Mouse (Mus musculus): ENCODE data around the gene Wfdc11.
"Not testable (repeated sequence)": the region's sequence is repeated elsewhere in the genome, so short reads cannot be mapped to it uniquely, and the experiment has no call there.

The Wfdc11 gene

DNA sequence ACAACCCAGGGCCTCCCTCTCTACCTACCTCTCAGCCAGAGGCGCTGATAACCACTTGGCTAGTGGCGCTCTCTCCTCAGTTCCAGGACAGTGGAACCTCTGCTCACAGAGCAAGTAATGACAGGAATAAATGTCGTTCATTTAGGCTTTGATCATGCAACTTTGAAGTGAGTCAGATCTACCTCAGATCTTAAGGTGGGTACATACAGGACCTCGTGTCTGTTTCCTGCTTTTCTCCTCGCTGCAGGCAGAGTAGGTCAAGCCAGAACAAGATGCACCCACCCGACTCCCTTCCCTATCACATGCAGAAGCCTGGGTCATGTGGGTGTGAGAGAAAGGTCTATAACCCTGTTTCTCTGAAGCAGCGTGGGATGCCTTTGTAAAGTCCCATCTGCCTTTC lies at the start of gene Wfdc11:
Gene Wfdc11, minus strand, starts transcription at position 101 of the 400 bp plus-strand sequence.
- DNase-seq (ENCODE audit: low read depth) = no peak

- DNase-seq (ENCODE audit: low read depth) = no peak
Measured at GRCm38 (mm10) chr2:164723276-164723675, 49.4 kb upstream of the Wfdc11 start.

- DNase-seq (ENCODE audit: low read depth) = not testable (repeated sequence)
Measured at GRCm38 (mm10) chr2:164716194-164716786, 42.4 kb upstream of the Wfdc11 start.

DNA sequence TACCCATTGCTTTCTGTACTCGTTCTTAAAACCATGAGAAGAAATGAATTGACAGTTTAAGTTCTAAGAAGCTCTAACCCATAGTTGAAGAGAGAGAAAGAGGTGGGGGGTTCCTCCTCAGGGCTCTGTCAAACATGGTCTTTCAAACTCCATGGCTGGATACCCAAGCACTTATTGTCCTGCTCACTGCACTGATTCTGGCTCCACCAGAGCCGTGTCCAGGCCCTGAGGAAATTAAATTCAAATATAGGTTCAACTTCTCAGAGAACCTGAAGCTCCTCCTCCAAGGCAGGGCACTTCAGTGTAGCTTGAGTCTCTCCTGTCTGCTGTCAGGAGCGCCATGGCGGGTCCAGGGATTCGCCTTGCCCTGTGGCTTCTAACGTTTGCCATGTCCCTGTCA lies 41.1 kb upstream of the Wfdc11 start, which contains the start of gene Spint5:
Gene Spint5, plus strand, starts transcription at position 301 of the 400 bp plus-strand sequence.
- DNase-seq (ENCODE audit: low read depth) = no peak

DNA sequence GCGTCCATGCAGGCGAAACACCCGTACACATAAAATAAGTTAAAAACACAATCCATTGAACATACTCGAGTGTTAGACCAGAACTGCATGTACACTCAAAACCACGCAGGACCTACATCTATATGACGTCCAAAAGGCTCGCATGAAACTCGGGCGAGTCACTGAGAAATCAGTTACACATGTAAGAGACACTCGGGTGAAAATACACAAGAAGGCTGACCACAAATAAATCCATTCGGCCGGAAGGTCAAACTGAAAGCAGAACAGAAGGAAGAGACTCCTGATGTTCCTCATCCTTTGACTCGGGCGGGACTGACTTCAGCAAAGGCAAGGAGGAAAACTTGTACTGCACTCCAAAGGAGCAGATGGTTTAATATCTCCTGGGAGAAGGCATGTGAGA lies 32.1 kb upstream of the Wfdc11 start:
- no peak for DNase-seq (ENCODE audit: low read depth)

DNA sequence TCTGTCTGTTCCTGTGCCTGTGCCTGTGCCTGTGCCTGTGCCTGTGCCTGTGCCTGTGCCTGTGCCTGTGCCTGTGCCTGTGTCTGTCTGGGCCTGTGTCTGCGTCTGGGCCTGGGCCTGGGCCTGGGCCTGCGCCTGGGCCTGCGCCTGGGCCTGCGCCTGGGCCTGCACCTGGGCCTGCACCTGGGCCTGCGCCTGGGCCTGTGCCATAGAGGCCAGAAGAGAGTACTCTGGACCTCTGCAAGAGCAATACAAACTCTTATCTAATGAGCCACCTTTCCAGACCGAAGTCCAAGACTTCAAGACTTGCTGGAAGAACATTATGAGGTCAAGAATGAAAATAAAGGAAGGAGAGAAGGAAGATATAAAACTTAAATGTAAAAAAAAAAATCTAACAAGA lies 31.4 kb upstream of the Wfdc11 start:
- DNase-seq (ENCODE audit: low read depth) = no peak

DNA sequence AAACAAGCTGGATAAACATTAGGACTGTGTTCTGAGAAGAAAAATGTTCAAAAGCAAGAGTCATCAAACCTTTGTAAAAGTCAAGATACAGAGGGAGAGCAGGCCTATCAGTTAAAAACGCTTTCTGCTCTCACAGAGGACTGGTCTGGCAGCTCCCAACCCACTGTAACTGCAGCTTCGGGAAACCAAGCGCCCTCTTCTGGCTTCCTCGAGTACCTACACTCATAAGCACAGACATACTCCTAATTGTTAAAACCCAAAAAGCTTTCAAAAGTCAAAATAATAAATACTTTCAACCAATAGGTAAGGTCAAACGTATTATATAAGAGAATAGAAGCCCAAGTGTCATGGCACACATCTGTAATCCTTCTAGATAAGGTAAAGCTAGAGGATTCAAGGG lies 30.3 kb upstream of the Wfdc11 start:
- DNase-seq (ENCODE audit: low read depth) = no peak

- DNase-seq (ENCODE audit: low read depth) = no peak
Measured at GRCm38 (mm10) chr2:164701761-164702160, 27.9 kb upstream of the Wfdc11 start.

- no peak for DNase-seq (ENCODE audit: low read depth)
Measured at GRCm38 (mm10) chr2:164700959-164701358, 27.1 kb upstream of the Wfdc11 start.

DNA sequence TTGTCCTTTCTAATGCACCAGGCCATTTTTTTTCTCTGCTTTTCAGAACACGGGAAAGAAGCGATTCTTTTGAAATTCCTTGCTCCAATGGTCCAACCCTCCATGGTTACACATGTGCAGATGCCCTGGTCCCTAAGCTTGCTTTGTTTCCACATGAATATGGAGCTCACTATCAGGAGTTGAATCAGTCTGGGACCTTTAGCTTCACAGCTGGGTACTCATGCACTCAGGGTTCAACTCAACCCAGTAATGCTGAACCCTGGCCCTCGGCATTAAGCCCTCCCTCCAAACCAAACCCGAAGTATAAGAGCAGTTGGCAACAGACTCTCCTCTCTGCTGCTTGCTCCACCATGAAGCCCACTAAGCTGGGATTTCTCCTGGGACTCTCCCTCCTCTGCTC lies 24.3 kb upstream of the Wfdc11 start, which contains the start of gene Spint4:
Gene Spint4, plus strand, starts transcription at position 301 of the 400 bp plus-strand sequence.
- DNase-seq (ENCODE audit: low read depth) = no peak

GRCm38 (mm10) chr2:164684807-164685206 lies 10.9 kb upstream of the Wfdc11 start, which contains the start of gene Wfdc13:
Gene Wfdc13, plus strand, starts transcription at chr2:164685107.
- no peak for DNase-seq (ENCODE audit: low read depth)

- peak; percentile 4 for DNase-seq (ENCODE audit: low read depth)
Measured at GRCm38 (mm10) chr2:164679906-164680305, 6.0 kb upstream of the Wfdc11 start.

DNA sequence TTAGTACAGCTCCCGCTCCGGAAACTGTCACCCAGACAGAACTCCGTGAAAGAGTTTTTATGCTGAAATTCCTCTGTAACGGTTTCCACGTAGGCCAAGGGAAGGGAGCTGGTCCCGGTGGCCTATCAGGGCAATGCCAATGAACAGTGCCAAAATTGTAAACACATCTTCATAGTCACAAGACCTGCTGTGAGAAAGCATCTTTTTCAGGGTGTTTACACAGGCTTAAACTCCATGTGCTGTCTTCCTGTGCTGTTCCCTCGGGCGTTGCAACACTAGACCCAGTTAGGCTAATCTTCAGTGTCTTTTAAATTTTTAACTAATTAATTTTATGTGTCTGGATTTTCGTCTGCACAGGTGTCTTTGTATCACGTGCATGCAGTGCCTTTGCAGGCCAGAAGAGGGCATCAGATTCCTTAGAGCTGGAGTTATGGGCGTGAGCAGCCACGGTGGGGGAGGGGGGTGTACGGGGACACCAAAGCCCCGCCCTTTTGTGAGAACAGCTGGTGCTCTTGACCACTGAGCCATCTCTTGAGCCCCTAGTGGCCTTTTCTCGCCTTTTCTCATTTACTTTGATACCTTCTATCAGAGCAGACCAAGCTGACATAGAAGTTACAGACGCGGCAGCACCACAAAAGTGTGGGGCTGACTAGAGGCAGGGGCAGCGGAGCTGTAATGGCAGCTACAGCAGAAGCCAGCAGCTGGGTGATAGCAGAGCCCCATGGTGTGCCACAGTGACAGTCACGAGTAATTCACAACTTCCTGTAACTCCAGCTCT lies 5.2 kb upstream of the Wfdc11 start:
- DNase-seq (ENCODE audit: low read depth) = peak; percentile 64

- no peak for DNase-seq (ENCODE audit: low read depth)
Measured at GRCm38 (mm10) chr2:164676916-164677685, 3.2 kb upstream of the Wfdc11 start.

DNA sequence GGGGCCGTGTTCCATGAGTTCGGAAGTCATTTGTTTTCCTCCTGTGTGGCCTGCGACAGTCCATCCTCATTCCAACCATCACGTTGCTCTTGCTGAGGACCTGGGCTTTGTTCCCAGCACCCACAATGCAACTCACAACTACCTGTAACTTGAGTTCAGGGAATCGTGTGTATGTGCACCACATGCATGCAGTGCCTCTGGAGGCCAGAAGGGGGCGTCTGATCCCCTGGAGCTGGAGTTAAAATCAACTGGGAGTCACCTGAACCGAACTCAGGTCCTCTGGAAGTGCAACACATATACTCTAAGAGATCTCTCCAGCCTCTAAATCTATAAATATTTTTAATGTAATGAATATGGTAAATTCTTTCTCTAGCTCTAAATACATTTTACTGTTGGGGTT lies 2.2 kb upstream of the Wfdc11 start:
- DNase-seq (ENCODE audit: low read depth) = peak; percentile 6

DNA sequence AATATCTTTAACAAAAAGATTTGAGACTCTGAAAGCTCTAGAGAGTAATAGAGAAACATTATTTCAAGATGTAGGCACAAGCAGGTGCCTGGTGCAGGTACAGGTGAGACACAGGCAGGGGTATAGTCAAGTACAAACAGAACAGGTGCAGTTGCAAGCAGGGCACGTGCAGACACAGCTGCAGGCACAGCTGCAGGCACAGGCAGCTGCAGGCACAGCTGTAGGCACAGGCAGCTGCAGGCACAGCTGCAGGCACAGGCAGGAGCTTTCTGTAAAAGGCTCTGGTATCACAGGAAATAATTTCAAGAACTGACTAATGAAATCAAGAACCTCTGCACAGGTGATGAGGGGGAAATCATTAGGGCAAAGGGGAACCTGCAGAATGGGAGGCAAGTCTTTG lies 2.9 kb downstream of the Wfdc11 start:
- DNase-seq (ENCODE audit: low read depth) = no peak

DNA sequence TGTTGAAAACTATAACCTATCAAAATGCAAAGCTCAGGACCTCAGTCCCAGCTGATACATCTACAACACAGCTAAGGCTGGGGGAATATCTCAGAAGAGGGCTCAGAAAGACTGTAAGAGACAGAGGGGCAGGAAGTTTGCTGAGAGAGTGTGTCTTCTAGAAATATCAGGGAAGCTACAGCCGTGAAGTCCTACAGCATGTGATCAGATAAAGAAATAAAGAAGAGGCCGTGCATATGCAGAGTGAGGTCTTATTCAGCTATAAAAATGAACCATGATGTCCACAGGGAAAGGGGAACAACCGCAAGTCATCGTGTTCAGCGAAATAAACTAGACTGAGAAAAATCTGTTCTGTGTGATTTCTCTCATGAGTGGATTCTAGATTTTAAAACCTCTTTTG lies 3.6 kb downstream of the Wfdc11 start:
- DNase-seq (ENCODE audit: low read depth) = no peak

- no peak for DNase-seq (ENCODE audit: low read depth)
Measured at GRCm38 (mm10) chr2:164664851-164665250, 9.0 kb downstream of the Wfdc11 start.

DNA sequence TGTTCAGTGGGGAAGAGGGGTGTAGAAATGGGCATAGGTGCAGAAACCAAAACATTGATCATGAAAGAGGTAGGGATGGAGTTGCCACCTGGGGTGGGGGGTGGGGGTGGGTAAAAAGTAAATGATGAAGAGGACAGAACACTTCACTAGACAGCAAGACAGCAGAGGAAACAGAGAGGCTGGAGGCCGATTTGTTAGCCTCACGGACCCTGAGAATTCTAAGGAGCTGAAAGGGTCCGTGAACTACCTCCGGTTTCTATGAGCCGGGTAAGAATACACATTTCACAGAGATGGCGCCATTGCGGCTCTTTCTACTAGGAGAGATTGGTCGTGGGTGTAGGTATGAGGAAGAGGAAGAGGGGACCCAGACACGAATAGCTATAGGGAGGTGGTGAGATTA lies 17.4 kb downstream of the Wfdc11 start, which contains the start of gene Wfdc9:
Gene Wfdc9, minus strand, starts transcription at position 101 of the 400 bp plus-strand sequence.
- DNase-seq (ENCODE audit: low read depth) = no peak

- DNase-seq (ENCODE audit: low read depth) = peak; percentile 29
Measured at GRCm38 (mm10) chr2:164655858-164656257, 18.0 kb downstream of the Wfdc11 start, which contains the start of gene Wfdc10. Gene Wfdc10, plus strand, starts transcription at chr2:164656046.

GRCm38 (mm10) chr2:164641881-164642673 lies 31.8 kb downstream of the Wfdc11 start:
- no peak for DNase-seq (ENCODE audit: low read depth)

- DNase-seq (ENCODE audit: low read depth) = no peak
Measured at GRCm38 (mm10) chr2:164641129-164641528, 32.8 kb downstream of the Wfdc11 start.

All from induced T-regulatory cell, adult 2 months (primary cell).